Mouse (Mus musculus) urinary bladder, postnatal 4 days (tissue): ENCODE data around the gene Hlx.
A peak's percentile ranks its signal among the peaks of the same experiment; 100 is the strongest.

Source experiments
- DNase-seq, 2 experiments: peaks; one replicate each; pipeline ENCODE4 v3.0.0; 2021 to 2022; ENCODE audit warnings: low spot score in 2 of 2

Gene Hlx

GRCm38 (mm10) chr1:184716117-184716516 lies 16.3 kb downstream of the Hlx start:
- no peak for DNase-seq

DNA sequence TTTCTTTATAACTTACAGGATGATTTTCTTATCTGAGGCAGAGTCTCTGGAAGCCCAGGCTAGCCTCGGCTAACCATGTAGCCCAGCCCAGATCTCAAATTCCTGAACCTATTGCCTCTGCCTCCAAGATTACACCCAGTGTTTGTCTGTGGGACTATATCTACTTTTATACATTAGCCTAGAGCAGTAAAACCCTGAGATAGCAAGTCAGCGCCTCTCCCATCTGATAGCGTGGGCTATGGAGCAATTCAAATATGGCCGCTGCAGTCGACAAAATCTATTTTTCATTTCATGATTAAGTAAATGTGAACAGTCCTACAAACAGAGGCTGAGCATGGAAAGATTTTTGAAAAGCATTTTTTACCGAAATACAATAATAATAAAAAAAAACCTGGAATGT lies 16.7 kb downstream of the Hlx start:
- DNase-seq = no peak

DNA sequence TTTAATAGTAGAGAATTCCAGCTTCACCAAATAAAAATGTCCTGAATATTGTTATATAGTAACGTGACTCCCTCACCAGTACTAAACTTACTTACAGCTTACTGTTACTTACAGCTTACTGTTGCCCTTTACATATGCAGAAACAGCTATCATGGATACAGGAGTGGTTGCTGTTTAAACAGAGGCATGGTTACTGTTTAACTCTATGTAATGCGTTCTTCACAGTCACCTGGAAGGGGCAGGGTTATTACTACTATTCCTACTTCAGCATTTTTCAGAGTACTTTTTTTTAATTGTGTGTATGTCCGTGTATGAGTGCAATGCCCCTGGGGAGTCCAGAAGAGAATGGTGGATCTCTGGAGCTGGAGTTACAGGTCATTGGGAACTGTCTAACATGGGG lies 17.9 kb downstream of the Hlx start:
- DNase-seq = no peak

GRCm38 (mm10) chr1:184713716-184714115 lies 18.7 kb downstream of the Hlx start:
- DNase-seq = no peak

DNA sequence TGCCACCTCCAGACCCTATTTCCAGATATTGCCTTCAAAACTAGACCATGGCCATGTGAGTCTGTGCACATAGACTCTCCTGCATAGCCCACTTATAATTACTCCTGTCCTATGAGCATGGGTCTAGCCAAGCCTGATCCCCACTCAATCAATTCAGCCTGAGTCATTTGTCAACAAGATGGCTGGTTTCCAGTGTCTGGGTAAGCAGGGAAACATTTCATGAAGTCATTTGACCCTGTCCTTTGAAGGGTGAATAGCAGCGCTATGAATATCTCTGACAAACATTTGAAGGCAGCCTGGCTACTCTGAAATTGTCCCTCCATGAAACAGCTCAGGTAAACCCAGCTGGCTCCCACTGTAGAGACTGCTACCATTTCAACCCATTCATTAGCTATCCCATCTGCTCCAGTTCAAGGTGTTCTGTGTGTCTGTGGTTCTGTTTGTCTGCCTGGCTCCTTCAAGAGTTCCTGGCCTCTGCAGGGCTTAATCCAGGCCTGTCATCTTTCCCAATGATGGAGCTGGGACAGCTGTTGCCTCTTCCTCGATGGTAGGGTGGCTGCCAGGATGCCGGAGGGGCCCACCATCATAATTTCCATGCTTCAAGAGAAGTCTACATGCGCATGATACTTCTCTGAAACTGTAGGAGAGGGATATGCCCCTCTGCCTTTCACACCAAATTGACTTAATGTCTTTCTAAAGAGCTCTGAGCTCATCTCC lies 24.7 kb downstream of the Hlx start:
- DNase-seq = no peak

DNA sequence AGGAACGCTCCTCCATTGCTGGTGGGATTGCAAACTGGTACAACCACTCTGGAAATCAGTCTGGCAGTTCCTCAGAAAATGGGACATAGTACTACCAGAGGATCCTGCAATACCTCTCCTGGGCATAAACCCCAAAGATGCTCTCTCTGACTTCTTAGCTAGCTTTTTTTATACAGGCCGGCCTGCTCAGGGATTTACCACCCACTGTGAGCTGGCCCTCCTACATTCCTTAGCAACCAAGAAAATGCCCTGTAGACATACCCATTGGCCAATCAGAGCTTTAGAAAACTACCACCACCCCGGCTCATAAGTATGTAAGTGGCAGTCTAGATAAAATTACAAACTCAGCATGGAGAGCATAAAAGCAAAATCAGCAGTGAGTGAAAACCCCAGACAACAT lies 27.5 kb downstream of the Hlx start:
- DNase-seq = no peak

GRCm38 (mm10) chr1:184699295-184699694 lies 33.1 kb downstream of the Hlx start:
- DNase-seq = no peak

DNA sequence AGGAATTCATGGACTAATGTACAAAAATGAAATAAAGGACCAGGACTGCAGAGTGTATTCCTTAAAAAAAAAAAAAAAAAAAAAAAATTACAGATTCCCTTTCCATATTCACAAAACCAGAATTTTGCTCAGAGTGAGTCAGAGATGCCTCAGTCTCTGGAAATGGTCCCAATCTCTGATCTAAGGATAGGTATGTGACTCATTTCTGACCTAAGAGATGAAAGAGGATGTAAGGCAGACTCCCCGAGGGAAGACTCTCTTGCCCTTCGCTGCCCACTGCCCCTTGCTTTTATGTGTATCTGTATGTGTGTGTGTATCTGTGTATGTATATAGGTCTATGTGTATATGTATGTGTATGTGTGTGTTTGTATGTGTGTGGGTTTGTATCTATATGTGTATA lies 37.0 kb downstream of the Hlx start:
- DNase-seq = peak in 1 of 2 experiments; percentile 12

DNA sequence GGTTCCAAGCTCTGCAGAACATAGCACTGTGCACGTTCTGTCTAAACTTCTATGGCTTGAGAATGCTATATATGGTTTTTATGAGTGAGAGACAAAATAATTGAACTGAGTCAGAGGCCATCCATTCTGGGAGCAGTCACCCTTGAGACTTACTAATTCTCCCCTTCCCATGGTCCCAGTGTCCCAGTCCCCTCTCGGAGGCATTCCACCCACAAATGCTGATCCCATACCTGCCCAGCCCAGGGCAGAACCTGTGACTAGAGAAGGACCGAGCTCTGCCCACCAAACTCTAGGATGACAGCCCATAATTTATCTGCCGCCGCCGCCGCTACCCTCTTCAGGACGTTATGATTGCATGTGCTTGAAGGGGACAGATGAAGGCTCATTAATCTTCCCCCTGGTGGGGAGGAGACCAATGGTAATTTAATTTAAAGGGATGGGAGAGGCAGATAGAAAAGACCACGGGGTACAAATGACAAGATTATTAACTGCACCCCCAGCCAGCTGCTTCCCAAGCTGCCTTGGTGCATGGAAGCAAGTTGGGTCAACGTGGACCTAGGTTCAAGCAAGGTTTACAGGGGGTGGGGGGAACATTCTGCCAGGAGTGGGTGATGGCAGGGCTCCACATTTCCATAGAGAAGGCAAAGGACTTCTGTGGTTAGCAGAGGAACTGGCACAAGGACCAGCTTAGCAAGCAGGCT lies 40.1 kb downstream of the Hlx start:
- DNase-seq = no peak

DNA sequence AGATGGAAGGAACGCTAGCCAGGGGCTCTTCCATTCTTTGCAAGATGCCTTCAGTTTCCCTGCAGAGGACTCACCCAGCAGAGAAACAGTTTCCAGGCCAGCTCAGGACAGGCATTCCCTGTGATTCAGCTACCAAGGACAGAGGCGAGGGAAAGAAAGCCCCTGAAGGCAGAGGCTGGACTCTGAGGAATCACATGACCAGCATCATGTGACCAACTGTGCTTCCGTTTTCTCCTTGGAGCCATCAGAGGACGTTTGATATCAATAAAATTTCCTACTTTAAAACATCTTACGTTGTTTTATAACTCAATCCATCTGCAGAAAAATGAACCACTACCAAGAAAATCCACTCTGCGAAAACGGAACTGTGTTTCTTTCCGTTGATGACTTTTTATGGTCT lies 41.2 kb downstream of the Hlx start:
- no peak for DNase-seq

- no peak for DNase-seq
Observed at GRCm38 (mm10) chr1:184688026-184688425, 44.4 kb downstream of the Hlx start.

DNA sequence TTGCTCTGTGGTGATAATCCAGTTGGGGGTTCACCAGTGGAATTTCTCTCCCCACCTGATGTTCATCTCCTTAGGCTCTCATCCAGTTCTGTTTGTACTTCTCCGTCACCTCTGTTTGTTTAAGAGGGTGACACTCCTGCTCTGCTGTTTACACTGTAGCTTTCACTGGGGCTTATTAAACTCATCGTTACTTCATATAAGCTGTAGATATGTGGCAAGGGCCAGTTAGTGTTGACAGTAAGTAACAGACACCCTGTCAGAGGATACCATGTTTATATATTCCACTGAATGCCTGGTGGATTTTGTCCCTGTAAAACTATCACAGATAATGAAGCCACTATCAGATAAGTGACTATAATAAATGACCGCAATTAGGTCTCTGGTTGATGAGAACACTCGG lies 44.9 kb downstream of the Hlx start:
- no peak for DNase-seq

GRCm38 (mm10) chr1:184683541-184683940 lies 48.9 kb downstream of the Hlx start:
- peak in 1 of 2 experiments; percentile 52 for DNase-seq

DNA sequence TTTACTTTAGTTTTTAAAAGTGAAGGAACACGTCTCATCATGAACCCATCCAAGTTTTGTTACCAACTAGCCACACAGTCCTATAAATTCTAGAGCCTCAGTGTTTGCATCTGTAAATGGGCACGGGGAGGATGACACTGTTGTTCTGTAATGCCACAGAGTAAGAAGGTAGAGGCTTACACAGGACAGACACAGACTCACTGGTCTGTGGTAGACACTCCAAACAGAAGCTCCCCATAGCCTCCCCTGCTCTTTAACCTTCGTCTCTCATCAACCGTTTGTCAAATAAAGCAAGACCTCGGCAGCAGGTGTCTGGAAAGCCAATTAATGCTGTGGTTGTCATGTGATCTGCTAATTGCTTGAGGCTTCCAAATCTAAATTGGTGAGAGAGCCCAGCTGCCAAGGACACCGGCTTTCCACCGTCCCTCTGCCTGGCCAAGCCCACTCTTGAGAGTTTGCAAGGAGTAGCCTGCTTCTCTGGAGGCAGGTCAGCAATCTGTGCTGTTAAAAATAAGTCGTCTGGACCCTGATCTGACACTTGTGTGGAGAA lies 52.9 kb downstream of the Hlx start:
- no peak for DNase-seq

- DNase-seq = no peak
Observed at GRCm38 (mm10) chr1:184677641-184678040, 54.8 kb downstream of the Hlx start.
